Mouse (Mus musculus): ENCODE data around the gene Wdpcp.
"Not testable (repeated sequence)": the region's sequence is repeated elsewhere in the genome, so short reads cannot be mapped to it uniquely, and the experiment has no call there.

Wdpcp gene

DNA sequence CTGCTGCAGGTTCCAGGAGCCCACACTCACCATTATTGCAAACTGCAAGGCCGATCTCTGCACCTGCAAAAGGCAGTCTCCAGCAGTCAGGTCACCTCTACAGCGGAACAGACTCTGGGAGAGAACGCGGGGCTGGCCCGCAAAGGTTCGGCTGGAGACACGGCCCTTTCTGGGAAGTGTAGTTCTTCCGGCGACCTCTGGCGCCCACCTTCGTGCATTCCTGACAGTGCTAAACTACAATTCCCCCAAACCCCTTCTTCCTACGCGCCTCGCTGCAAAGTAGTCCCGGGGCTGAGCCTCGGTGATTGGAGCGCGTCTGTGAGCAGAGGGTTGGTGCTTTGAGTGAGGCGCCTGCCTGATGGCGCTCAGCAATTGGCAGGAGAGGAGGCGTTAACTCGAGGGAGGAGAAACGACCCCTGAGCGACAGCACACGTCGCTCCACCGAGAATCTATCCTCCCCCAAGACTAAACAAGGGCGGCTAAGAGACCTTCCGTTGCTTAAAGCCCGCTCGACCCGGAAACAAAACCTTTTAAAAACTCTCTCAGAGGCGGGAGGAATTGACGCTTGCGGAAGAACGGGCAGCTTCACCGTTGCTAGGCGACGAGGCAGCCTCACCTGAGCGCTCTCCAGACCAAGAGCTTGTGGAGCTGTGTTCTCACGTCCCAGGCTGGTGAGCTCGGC, at the start of gene Wdpcp, which contains the start of gene Mdh1:
Wdpcp (plus strand) TSS at position 536 of the 682 bp plus-strand sequence.
Mdh1 (minus strand) TSS at position 668 of the 682 bp plus-strand sequence.
- DNase-seq (ENCODE audit: low read depth, low spot score): peak; percentile 99

GRCm38 (mm10) chr11:21528676-21529394, 43.2 kb upstream of the Wdpcp start:
- no peak for DNase-seq (ENCODE audit: low read depth, low spot score)

- not testable (repeated sequence) for DNase-seq (ENCODE audit: low read depth, low spot score)
Observed at GRCm38 (mm10) chr11:21530856-21531255, 41.2 kb upstream of the Wdpcp start.

- no peak for DNase-seq (ENCODE audit: low read depth, low spot score)
Observed at GRCm38 (mm10) chr11:21540072-21540471, 32.0 kb upstream of the Wdpcp start.

- DNase-seq (ENCODE audit: low read depth, low spot score): no peak
Observed at GRCm38 (mm10) chr11:21540622-21541021, 31.4 kb upstream of the Wdpcp start.

GRCm38 (mm10) chr11:21542731-21543130, 29.3 kb upstream of the Wdpcp start:
- DNase-seq (ENCODE audit: low read depth, low spot score): no peak

DNA sequence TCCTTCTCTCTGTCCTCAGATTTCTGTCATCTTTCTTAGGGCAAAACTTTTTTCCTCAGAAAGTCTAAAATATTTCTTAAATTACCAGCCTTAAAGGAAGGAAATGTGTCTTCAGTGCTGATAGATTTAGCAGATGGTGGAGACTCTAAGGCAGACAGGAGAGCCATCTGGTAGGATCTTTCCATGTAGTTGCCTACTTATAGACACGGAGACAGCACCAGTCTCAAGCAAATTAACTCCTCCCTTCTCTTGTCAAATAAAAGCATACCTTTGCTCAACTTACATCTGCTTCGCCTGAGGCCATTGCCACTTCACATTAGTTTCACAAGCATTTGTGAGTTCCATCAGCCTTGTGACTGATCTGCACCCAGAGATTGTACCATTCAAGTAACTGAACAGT, 27.0 kb upstream of the Wdpcp start:
- no peak for DNase-seq (ENCODE audit: low read depth, low spot score)

GRCm38 (mm10) chr11:21545951-21546350, 26.1 kb upstream of the Wdpcp start:
- DNase-seq (ENCODE audit: low read depth, low spot score): no peak

DNA sequence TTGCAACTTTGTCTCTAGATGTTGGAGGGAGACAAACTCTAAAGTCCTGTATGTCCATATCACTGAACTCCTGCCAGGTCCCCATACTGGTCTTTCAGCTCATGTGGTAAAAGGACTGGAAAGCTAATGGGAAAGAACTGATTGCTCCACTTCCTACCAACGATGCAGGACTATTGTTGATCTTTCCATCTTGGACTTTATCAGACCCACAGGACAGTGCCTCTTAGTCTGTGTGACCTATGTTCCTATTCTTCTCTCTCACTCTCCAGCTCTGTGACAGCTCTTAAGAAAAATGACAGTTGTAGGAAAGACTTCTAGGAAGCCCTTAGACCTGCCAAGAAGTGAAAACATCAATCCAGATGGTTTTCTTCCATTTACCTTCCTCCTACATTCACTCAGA, 25.4 kb upstream of the Wdpcp start:
- DNase-seq (ENCODE audit: low read depth, low spot score): no peak

DNA sequence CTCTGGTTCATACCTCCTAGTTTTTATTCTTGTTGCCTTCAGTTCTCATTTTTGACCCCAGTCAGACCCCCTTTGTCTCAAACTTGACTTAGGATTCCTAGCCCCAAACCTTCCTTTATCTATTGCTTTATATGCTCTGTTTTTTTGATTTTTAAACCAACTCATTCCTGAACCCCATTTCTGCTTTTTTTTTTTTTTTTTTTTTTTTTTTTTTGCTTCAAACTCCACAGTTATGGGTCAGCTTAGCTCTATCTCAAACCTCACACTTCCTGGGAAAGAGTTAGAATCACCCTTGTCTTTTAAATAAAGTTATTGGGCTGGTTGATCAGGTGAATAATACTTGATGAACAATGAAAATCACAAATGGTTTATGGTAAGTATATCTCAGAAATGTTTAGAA, 24.5 kb upstream of the Wdpcp start:
- DNase-seq (ENCODE audit: low read depth, low spot score): no peak

- DNase-seq (ENCODE audit: low read depth, low spot score): no peak
Observed at GRCm38 (mm10) chr11:21549052-21549451, 23.0 kb upstream of the Wdpcp start.

- no peak for DNase-seq (ENCODE audit: low read depth, low spot score)
Observed at GRCm38 (mm10) chr11:21549754-21550153, 22.3 kb upstream of the Wdpcp start.

- DNase-seq (ENCODE audit: low read depth, low spot score): no peak
Observed at GRCm38 (mm10) chr11:21550222-21551173, 21.5 kb upstream of the Wdpcp start.

- no peak for DNase-seq (ENCODE audit: low read depth, low spot score)
Observed at GRCm38 (mm10) chr11:21552049-21552448, 20.0 kb upstream of the Wdpcp start.

DNA sequence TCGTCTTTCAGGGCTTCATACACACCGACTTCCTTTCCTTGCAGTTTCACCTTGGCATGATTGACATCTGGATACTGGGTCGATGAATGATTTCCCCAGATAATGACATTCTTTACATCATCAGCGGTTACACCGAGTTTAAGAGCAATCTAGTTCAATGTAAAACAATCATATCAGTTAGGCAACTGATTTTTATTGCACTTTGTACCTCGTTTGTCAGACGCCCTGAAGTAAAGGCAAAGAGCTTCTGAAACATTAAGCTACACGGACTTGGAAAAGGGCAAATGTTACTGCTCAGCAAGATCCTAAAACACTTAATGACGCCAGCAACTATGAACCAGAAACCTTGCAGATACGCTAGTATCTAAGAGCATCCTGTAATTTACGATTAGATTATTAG, 12.3 kb upstream of the Wdpcp start:
- no peak for DNase-seq (ENCODE audit: low read depth, low spot score)

GRCm38 (mm10) chr11:21561347-21561746, 10.7 kb upstream of the Wdpcp start:
- no peak for DNase-seq (ENCODE audit: low read depth, low spot score)

- no peak for DNase-seq (ENCODE audit: low read depth, low spot score)
Observed at GRCm38 (mm10) chr11:21563617-21564325, 8.3 kb upstream of the Wdpcp start.

DNA sequence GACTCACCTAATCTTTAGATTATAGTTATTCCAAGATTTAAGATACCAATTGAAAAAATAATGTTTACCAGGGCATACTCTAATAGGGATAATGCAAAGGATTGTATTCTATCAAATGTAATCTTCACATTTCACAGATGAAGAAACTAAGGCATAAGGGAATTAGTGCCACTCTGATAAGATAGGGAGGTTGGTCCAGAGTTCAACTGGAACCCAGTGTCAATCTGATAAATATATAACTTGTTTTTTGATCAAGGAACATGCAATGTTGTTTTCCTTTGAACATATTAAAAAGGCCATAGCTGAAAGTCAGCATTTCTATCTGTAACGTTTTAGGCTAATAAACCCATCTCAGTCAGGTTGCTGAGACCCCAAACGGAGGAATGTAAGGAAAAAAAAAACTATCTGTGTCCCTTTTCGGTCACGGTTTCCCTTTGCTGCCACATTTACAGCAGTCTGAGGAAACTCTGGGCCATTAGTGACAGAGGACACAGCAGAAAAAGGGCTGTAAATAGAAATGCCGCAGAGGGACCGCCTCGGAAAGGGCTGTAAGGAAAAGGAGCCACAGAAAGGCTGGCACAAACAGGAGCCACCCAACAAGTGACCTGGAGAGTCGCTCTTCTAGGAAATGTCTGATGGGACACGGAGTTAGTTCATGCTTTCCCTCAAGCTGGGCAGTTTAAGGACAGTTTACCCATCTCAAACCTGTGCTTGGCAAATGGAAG, 7.2 kb upstream of the Wdpcp start:
- no peak for DNase-seq (ENCODE audit: low read depth, low spot score)

DNA sequence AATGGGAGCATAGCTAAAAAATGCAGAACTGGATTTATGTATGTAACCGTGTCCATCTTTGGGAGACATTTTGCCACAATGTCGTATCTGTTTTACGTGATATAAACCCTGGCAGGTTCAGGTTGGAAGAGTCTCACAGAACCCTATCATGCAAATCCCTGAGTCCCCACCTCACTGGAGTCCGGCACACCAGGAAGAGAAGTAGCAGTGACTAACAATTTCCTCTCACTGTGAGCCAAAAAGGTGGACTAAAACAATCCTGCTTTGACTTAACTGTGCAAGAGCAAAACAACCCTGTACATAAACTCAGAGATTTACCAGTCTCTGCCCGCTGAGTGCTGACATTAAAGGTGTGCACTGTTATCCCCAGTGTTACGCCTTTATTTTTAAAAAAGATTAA, 5.1 kb upstream of the Wdpcp start:
- DNase-seq (ENCODE audit: low read depth, low spot score): no peak

- no peak for DNase-seq (ENCODE audit: low read depth, low spot score)
Observed at GRCm38 (mm10) chr11:21567733-21568132, 4.3 kb upstream of the Wdpcp start.

- no peak for DNase-seq (ENCODE audit: low read depth, low spot score)
Observed at GRCm38 (mm10) chr11:21569002-21569401, 3.0 kb upstream of the Wdpcp start.
